Mouse (Mus musculus): ENCODE measurements around the gene Luc7l2.

- no peak for TF ChIP-seq POLR2A (IDR thresholded peaks at IDR 0.05; ENCODE audit: low read depth, low read length)
- TF ChIP-seq CTCF (IDR thresholded peaks at IDR 0.05; ENCODE audit: extremely low read depth, insufficient read depth, insufficient read length, insufficient replicate concordance) = no peak
Measured at GRCm38 (mm10) chr6:38632826-38633225, 81.7 kb downstream of the Luc7l2 start.
